8 mouse cellular contexts compared by ENCODE assay signal in the genomic region with DNA sequence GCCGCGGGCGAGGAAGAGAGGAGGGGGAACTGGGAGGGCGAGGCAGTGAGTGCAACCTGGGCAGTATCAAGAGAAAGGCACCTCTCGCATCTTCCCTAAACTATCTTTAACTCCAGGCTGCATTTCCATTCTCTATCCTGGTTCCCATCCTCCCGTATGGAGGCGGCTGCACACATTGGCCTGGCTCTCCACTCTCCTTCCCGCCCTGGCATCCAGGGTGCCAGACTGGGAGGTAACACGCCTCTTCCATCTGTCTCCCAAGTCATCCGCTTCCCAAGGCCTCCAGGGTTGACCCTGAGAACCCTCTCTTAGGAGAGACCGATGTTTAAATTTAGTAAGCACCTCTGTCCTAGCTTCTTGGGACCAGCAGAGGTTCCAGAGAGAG. TPM values are rescaled to one million over a fixed set of nuclear protein-coding genes. Genes with fewer than 3 reads are reported as not detected.
DNase-seq lines count a peak whose midpoint lies in the region; ATAC-seq and TF ChIP-seq lines count a peak whose summit lies in the region.

No protein-coding gene starts in this region.

- no peak for TF ChIP-seq EP300 in heart, postnatal 0 days (IDR thresholded peaks at IDR 0.05; ENCODE audit: low read depth)

- H3K27ac ChIP-seq in heart, postnatal 0 days (ENCODE audit: low read depth): no peak overlapping the region
- H3K27ac ChIP-seq in liver, embryonic 11.5 days (ENCODE audit: low read depth, low read length): no peak overlapping the region

- ATAC-seq in heart, postnatal 0 days (ENCODE audit: insufficient read depth, low read depth): no peak
- ATAC-seq in liver, embryonic 11.5 days (replicated peaks; ENCODE audit: low FRiP score): no peak

- H3K27me3 ChIP-seq in heart, postnatal 0 days (ENCODE audit: control insufficient read depth, insufficient read depth, low read length): peaks cover 22% of the 10 kb centered on the region
- peaks cover 50% of the 10 kb centered on the region for H3K27me3 ChIP-seq in liver, embryonic 11.5 days (replicated peaks; ENCODE audit: control insufficient read depth, insufficient read depth, low read length)

- H3K9ac ChIP-seq in heart, postnatal 0 days (replicated peaks; ENCODE audit: low read depth, low read length): peak overlapping the region; percentile 50; the same call in 1 of the 2 replicates
- H3K9ac ChIP-seq in liver, embryonic 11.5 days (ENCODE audit: low read depth, low read length): no peak overlapping the region

- no peaks in the 10 kb centered on the region for H3K9me3 ChIP-seq in heart, postnatal 0 days (replicated peaks; ENCODE audit: control insufficient read depth, low read length)
- no peaks in the 10 kb centered on the region for H3K9me3 ChIP-seq in liver, embryonic 11.5 days (ENCODE audit: control insufficient read depth, low read length)

- peak; percentile 29 for DNase-seq in layer of hippocampus, adult 11-12 months (ENCODE audit: low spot score)
- DNase-seq in layer of hippocampus, adult 8-10 months (ENCODE audit: low spot score in 2 of 2): no peak
- peak; percentile 70 to 71 for DNase-seq in cerebellum, postnatal 14 days
- no peak for DNase-seq in heart, postnatal 0 days (ENCODE audit: low spot score)
- no peak for DNase-seq in liver, embryonic 11.5 days (ENCODE audit: low spot score)
- DNase-seq in right cerebral cortex, adult 18-20 months: peak; percentile 63
- no peak for DNase-seq in urinary bladder, postnatal 10 days (ENCODE audit: low spot score)
- DNase-seq in urinary bladder, postnatal 25 days (ENCODE audit: low spot score): no peak

- TF ChIP-seq CTCF in heart, postnatal 0 days (IDR thresholded peaks at IDR 0.05; ENCODE audit: low read depth): no peak

- WGBS in heart, postnatal 0 days: 2% methylated on average over 10 of the region's 11 CpGs
- 2% methylated on average over 9 of the region's 11 CpGs for WGBS in liver, embryonic 11.5 days

- no peaks in the 10 kb centered on the region for H3K36me3 ChIP-seq in heart, postnatal 0 days (replicated peaks; ENCODE audit: control insufficient read depth, insufficient read depth, low read length)
- H3K36me3 ChIP-seq in liver, embryonic 11.5 days (ENCODE audit: control insufficient read depth, insufficient read depth, low read length): no peaks in the 10 kb centered on the region

- H3K4me3 ChIP-seq in heart, postnatal 0 days (ENCODE audit: low read depth, low read length): peak overlapping the region; percentile 72
- H3K4me3 ChIP-seq in liver, embryonic 11.5 days (ENCODE audit: low read depth, low read length): peak overlapping the region; percentile 60

- peaks cover 4% of the 10 kb centered on the region; the same call in 1 of the 2 replicates for H3K4me1 ChIP-seq in heart, postnatal 0 days (ENCODE audit: control insufficient read depth, insufficient read depth)
- H3K4me1 ChIP-seq in liver, embryonic 11.5 days (replicated peaks; ENCODE audit: control insufficient read depth, insufficient read depth, low read length): peaks cover 4% of the 10 kb centered on the region

- peak overlapping the region; percentile 96 for H3K4me2 ChIP-seq in heart, postnatal 0 days (ENCODE audit: low read depth, low read length)
- H3K4me2 ChIP-seq in liver, embryonic 11.5 days: peak overlapping the region; percentile 87

RNA-seq across cellular contexts. Expression of a gene that starts 24.3 kb away (rescaled TPM):
- 100 to 1,000 TPM; 287 to 307 (median 299) TPM for total RNA-seq in layer of hippocampus, adult 8-10 months (2022)
- total RNA-seq in heart, postnatal 0 days (2014; rRNA removed; ENCODE audit: low replicate concordance): 28.7 and 58.4 TPM in 2 replicates
- 3.8 and 4.4 TPM in 2 replicates for polyA plus RNA-seq in heart, postnatal 0 days (2015; fragmentation: Nextera tagmentation; extraction: Ambion mirVana)
- 7.4 and 10.3 TPM in 2 replicates for polyA plus RNA-seq in liver, embryonic 11.5 days (2014; fragmentation: Nextera tagmentation; extraction: Ambion mirVana)

Comparison
In these comparisons a context has a peak if more than half of its experiments do, and no peak if none do; other contexts are left out.
1. DNase-seq: peak in layer of hippocampus, adult 11-12 months (single experiment), cerebellum, postnatal 14 days (2 of 2) and right cerebral cortex, adult 18-20 months (single experiment); none in layer of hippocampus, adult 8-10 months (0 of 2), heart, postnatal 0 days (single experiment), liver, embryonic 11.5 days (single experiment), urinary bladder, postnatal 10 days (single experiment) and urinary bladder, postnatal 25 days (single experiment).